Mouse (Mus musculus) MEL (cell line): ENCODE data around the gene Oasl2.

Experiments used
- CTCF ChIP-seq, 3 experiments: IDR thresholded peaks in 2 of 3; conservative IDR thresholded peaks in 1 of 3; 2 replicates each; pipeline ENCODE4 v1.5.1; 2011 to 2012; ENCODE audit warnings: low read length in 3 of 3, low read depth in 2 of 3, mild to moderate bottlenecking in 2 of 3, improper control_type of control experiment in 1 of 3, inconsistent platforms in 1 of 3, mixed read lengths in 1 of 3, moderate library complexity in 1 of 3; ENCODE audit not compliant: control insufficient read depth in 1 of 3, insufficient read depth in 1 of 3, poor library complexity in 1 of 3, severe bottlenecking in 1 of 3
- EP300 ChIP-seq, 2 experiments: IDR thresholded peaks; 2 replicates each; pipeline ENCODE4 v1.6.1; 2011; ENCODE audit warnings: improper control_type of control experiment in 2 of 2, low read length in 2 of 2, low read depth in 1 of 2, mild to moderate bottlenecking in 1 of 2
- GATA1 ChIP-seq: IDR thresholded peaks from 2 replicates; pipeline ENCODE4 v1.6.1; 2011; ENCODE audit warnings: low read depth, low read length, improper control_type of control experiment
- POLR2A ChIP-seq, 2 experiments: IDR thresholded peaks; 2 replicates each; pipeline ENCODE4 v1.6.1; 2011 to 2012; ENCODE audit warnings: low read length in 2 of 2, mild to moderate bottlenecking in 2 of 2, control low read depth in 1 of 2, improper control_type of control experiment in 1 of 2, low read depth in 1 of 2, moderate library complexity in 1 of 2; ENCODE audit not compliant: control insufficient read depth in 1 of 2, insufficient read depth in 1 of 2, poor library complexity in 1 of 2

DNA sequence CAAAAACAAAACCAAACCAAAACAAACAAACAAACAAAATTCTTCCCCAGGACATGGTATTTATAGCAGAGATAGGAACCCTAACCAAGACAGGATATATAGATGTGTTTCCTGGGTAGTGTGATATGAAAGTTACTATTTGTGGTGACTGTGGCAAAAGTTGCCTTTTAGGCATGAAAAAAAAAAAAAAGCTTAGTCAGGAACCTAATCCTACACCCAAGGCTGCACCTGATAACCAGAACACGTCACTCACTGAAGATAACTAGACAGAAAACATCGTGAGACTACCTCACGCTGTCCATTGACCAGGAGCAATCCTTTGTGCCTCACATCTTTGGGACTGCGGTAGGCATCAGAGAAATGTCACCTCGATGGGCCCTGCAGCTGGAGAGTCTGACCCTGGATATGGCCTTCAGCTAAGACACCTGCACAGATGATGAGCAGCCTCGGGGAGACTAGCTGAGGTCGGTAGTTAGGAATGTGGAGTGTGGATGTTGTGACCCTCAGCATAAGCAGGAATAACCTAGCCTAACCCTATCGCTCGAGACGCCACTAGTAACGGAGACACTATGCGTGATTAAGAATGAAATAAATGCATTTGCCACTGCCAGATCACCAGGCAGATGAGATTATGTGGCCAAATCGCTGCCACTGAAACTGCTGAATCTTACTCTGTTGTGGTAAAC, at the start of gene Oasl2:
- no peak for TF ChIP-seq POLR2A (IDR thresholded peaks at IDR 0.05; ENCODE audit: control insufficient read depth in 1 of 2, insufficient read depth in 1 of 2, low read depth in 1 of 2, low read length in 2 of 2, poor library complexity in 1 of 2)
- no peak for TF ChIP-seq CTCF (IDR thresholded peaks at IDR 0.05 in 2 of 3, conservative IDR thresholded peaks at IDR 0.05 in 1 of 3; ENCODE audit: control insufficient read depth in 1 of 3, insufficient read depth in 1 of 3, low read depth in 2 of 3, low read length in 3 of 3, poor library complexity in 1 of 3, severe bottlenecking in 1 of 3)
- peak in 1 of 2 experiments; percentile 35; a peak in 1 of 4 replicates for TF ChIP-seq EP300 (IDR thresholded peaks at IDR 0.05; ENCODE audit: low read depth in 1 of 2, low read length in 2 of 2)
- peak; percentile 55; the same call in 1 of the 2 replicates for TF ChIP-seq GATA1
